Mouse (Mus musculus) testis, postnatal 14 days (tissue): ENCODE results near the gene Galnt2.

Source experiments
- DNase-seq: peaks from one replicate; pipeline ENCODE4 v3.0.0; 2021; ENCODE audit warnings: low spot score

Gene Galnt2

GRCm38 (mm10) chr8:124375168-124375567, 144.0 kb downstream of the Galnt2 start:
- DNase-seq, result no peak

GRCm38 (mm10) chr8:124375727-124376126, 144.5 kb downstream of the Galnt2 start:
- no peak for DNase-seq

- DNase-seq, result no peak
These were observed 145.2 kb downstream of the Galnt2 start for GRCm38 (mm10) chr8:124376406-124376805.

- DNase-seq, result no peak
These were observed 148.1 kb downstream of the Galnt2 start for GRCm38 (mm10) chr8:124379289-124379688.

GRCm38 (mm10) chr8:124382235-124382634, 151.0 kb downstream of the Galnt2 start:
- DNase-seq, result no peak

GRCm38 (mm10) chr8:124384336-124384735, 153.1 kb downstream of the Galnt2 start:
- DNase-seq, result no peak

- peak; percentile 31 for DNase-seq
These were observed 155.2 kb downstream of the Galnt2 start for GRCm38 (mm10) chr8:124386225-124386899.

- no peak for DNase-seq
These were observed 158.3 kb downstream of the Galnt2 start for GRCm38 (mm10) chr8:124389495-124389894.

GRCm38 (mm10) chr8:124391191-124391590, 160.0 kb downstream of the Galnt2 start:
- no peak for DNase-seq

- no peak for DNase-seq
These were observed 161.3 kb downstream of the Galnt2 start for GRCm38 (mm10) chr8:124392271-124393012.

- DNase-seq, result no peak
These were observed 161.8 kb downstream of the Galnt2 start for GRCm38 (mm10) chr8:124393013-124393412.

- no peak for DNase-seq
These were observed 162.7 kb downstream of the Galnt2 start for GRCm38 (mm10) chr8:124393927-124394326.

GRCm38 (mm10) chr8:124394951-124395350, 163.8 kb downstream of the Galnt2 start:
- DNase-seq, result no peak
